Mouse (Mus musculus) cerebellum, postnatal 10 days (tissue): ENCODE measurements at regions not wholly inside any gene's neighbourhood (a gene's known extent, or its start where the extent isn't known, plus 50 kb on each side); places are given as distances from the start of the nearest gene placed in this dataset.
"Not testable (repeated sequence)": the region's sequence is repeated elsewhere in the genome, so short reads cannot be mapped to it uniquely, and the experiment has no call there.

Experiments
- DNase-seq, 2 experiments: peaks; one replicate each; pipeline ENCODE4 v3.0.0; 2021; ENCODE audit warnings: mixed read lengths in 2 of 2

DNA sequence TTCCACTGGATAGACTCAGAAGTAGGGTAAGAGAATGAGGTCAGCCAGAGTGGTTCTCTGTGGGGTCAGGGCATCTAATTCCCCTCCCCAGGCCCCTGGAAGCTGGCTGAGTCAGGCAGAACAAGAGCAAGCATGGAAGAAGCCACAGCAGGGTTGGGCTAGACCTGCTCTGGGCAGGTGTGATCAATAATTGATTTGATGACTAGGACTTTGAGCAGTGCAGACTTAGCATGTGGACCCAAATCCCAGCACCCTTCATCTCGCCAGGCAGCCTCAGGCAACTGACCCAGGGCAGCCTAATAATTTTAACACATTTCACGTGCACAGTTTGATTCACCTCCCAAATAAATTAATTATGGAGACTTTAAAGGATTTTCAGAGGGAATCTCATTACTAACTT lies 67.2 kb downstream of the Qdpr start:
- DNase-seq: no peak

DNA sequence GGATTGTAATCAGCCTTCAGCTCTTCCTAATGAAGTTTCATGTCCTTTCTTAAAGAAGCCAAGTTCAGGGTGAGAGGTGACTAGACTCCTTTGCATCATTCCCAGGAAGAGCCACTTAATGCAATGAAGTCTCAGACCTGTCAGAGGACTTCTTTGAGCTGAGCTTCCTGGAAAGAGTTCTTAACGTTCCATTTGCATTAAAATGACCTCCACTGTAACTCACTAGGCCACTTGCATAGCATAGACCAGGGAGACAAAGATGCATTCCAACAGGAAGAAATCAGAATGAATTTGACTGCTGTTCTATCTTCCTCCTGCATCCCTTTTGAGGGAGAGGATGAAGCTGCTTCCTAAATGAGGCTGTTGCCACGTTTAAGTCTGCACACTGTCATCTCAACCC lies 71.5 kb downstream of the Qdpr start:
- DNase-seq: no peak

DNA sequence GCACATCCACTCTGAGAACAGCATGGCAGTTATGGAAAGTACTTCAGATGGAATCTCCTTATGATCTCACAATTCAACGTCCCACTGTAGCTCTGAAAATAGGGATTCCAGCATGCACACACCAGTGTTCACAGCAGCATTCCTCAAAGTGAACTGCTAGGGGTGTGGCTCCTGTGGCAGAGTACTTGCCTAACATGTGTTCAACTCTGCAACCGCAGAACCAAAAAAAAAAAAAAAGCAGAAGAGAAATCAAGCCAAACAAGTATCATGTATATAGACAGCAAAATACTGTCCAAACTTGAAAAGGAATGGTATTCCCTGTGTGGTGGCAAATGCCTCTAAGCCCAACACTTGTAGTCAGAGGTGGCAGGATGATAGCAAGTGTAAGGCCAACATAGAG lies 77.0 kb downstream of the Qdpr start:
- DNase-seq: no peak

DNA sequence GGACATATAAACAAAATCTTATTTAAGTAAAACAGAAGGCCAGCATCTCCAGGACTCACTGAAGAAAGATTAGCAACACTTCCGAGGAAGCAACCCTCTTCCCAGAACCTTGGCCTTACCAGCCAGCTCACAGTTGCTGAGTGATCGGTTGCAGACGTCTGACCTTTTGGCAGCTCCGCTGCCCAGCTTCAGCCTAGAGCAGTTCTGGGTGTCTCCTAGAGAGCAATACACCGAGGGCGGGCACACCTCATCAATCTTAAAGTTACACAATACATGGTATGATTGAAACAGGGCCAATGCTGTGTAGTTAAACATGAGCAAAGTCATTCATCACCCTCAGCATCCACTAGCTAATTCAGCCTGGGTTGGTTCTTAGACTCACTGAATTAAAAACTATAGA lies 81.6 kb downstream of the Qdpr start:
- DNase-seq: no peak

DNA sequence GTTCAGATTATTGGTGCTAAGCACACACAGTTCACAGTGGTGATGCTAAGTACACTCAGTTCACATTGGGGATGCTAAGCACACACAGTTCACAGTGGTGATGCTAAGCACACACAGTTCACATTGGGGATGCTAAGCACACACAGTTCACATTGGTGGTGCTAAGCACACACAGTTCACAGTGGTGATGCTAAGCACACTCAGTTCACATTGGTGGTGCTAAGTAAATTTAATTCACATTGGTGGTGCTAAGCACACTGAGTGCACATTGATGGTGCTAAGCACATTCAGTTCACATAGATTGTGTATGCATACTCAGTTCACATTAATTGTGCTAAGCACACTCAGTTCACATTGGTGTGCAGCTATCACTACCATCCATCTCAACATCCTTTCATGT lies 89.8 kb downstream of the Qdpr start:
- no peak for DNase-seq

DNA sequence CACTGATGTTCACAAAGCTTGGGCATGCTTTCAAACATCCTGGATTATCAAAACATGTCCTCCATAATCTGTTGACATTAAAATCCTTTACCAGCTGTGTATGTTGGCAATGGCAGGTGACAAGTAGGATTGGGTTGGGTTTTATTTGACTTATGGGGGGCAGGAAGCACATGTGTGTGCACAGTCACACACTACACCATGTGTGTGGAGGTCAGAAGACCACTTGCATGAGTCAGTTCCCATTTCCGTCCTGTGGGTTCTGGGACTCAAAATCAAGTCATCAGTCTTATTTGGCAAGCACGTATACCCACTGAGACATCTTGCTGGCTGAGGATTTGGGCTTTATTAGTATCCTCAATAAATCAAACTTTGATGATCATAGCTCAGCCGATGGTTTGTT lies 109.6 kb downstream of the Qdpr start:
- DNase-seq: no peak

DNA sequence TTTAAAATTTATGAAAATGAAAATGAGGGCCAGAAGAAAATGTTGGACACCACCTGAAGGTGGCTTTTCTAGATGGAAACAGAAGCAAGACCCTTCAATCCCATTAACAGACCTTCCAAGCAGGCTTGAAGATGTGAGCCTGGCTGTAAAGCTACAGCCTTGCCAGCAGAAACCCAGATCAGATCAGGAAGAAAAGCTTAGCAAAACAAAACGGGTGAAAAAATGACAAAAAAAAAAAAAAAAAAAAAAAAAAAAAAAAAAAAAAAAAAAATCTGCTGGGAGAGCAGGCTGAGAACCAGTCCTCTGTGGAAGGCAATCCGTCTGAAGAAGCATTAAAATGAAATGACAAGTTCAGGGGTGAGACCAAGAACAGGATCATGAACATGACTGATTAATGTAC lies 113.2 kb downstream of the Qdpr start:
- DNase-seq: no peak

DNA sequence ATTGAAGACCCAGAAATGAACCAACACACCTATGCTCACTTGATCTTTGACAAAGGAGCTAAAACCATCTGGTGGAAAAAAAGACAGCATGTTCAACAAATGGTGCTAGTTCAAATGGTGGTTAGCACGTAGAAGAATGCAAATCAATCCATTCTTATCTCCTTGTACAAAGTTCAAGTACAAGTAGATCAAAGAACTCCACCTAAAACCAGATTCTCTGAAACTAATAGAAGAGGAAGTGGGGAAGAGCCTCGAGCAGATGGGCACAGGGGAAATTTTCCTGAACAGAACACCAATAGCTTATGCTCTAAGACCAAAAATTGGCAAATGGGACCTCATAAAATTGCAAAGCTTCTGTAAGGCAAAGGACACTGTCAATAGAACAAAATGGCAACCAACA lies 125.6 kb downstream of the Qdpr start:
- DNase-seq: not testable (repeated sequence)

DNA sequence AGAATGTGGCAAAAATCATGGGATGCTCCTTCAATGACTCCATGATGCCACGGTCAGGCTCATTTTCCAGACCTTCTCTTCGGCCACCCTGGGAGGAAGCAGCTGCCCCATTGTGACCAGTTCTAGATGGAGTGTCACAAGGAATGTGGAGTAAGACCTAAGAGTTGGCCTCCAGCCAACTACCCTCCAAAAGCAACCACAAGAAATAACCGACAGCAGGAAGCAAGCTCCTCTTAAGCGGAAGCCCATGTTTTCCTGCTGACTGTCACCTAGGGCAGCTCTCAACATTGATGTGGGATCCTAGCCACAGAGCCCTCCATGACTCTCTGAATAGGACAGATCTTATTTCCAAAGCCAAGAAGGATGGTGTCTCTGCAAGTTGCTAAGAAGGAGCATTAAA lies 126.5 kb downstream of the Qdpr start:
- peak in 1 of 2 experiments; percentile 1 for DNase-seq

DNA sequence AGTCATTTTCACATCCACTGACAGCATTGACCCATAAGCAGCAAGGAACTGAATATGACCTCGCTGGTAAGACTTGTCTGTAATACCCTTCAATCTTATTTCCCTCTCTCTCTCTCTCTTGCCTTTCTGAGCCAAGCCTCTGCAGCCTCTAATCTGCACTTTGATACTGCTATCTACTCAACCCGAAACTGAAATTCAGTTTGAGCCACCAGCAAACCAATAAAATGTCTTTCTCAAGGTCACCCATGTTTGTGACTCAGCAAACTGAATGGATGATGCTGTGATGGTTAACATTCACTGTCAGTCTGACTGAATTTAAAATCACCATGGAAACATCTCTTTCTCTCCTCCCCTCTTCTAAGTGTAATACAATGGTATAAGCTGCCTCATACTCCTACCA lies 132.0 kb downstream of the Qdpr start:
- no peak for DNase-seq

DNA sequence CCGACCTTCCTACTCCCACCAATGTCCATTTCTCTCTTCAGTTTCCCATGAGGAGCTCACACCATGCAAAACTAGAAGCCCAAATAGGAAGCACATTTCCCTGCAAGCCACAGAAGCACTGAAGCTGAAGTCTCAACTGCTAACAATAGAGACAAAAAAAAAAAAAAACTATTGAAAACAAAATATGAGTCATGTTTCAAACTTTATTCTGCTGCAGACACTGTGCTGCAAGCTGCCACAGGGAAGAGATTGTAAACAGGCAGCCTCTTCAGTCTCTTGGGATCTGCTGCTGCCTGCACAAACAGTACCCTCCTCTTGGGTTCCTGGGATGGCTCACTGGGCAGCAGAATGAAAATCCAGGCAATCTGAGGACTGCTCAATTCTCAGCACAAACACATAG lies 148.9 kb downstream of the Qdpr start:
- no peak for DNase-seq

DNA sequence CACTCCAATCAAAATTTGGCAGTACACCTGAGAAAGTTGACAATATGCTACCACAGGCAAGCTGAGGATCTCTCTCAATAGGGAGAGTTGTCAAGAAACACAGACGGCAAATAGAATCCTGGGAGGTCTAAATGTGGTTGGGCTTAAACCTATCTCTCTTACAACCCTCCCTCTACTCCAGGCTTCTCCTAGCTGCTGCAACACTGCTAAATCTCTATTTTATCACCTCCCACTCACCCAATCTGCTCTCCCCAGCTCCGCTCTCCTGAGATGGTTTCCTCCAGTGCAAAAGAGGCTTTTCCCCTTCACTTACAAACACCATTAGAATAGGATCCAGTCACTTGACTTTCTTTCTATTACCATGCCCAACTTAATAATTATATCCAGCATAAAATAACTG lies 151.2 kb downstream of the Qdpr start:
- no peak for DNase-seq

DNA sequence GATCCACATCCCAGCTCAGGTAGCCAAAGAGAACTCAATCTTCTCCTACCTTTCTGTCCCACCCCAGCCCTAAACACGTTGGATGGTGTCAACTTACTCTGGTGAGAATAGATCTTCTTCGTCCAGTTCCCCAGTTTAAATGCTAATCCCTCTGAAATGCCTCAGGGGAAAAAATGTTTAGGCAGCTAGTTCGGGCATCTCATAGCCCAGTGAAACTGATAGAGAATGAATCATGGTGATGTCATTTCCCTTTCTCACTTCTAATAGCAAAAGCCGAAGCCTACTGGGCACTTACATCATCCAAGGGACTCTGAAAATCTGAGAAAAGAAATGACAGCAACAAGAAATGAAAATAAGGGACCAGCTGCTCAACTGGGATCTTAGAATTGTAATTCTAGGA lies 154.9 kb downstream of the Qdpr start:
- no peak for DNase-seq

DNA sequence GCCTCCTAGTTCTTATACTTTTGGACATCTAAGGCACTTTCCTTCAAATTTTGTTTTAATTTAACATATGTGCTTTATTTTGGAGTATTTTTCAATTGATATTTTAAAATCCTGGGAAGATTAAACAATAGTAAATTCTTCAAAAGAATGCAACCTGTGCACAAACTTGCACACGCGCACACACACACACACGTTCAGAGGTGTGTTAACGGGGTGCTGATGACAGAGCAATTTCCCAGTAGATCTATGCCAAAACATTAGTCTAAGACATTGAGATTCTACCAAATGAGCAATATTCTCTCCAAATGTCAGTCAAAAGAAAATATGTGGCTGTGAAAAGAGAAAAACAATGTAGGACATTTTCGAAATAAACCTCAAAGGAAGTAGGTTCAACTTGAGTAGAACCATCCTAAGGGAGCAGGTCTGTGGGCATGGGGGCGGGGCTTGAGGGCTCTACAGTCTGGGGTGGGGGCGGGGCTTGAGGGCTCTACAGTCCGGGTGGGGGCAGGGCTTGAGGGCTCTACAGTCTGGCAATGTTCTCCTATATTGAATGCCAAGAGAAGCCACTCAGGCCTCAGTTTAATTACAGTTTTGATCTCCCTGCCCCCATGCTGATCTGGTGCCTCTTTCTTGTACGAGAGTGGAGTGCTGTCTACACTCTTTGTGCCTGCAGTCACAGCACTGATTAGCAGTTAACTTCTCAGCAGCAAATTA lies 157.0 kb downstream of the Qdpr start:
- peak; percentile 10 to 15 for DNase-seq

DNA sequence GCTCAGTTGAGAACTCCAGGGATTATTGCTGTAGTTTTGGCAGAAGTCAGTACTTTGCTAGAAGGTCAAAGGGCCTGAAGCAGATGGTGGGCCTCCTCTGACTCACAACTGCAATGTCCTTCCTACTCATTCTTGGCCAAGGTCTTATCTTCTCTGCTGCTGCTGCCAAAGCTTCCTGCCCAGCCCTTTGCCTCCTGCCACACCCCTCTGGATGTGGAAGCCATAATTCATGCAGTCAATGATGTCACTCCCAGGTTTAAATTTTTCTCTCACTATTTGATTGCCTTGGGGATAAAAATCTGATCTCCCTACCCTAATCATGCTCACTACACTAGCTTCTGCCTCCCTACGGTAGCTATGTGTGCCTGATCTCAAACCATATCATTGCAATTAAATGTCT lies 157.7 kb downstream of the Qdpr start:
- no peak for DNase-seq

DNA sequence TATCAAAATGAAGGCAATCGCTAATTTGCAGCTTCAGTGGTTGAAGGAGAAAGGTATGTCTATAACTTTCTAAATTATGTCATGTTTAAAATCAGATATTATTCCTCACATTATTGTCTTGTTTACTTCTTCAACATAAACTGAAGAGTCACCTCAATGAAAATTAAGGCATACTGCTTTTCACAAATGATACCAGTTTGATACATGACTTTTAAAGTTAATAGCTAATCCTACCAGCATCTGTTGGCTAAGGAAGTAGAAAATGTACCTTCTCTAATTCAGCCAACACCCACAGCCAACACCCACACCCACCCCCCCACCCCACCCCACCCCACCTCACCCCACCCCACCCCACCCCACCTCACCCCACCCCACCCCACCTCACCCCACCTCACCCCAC lies 158.3 kb downstream of the Qdpr start:
- DNase-seq: no peak

DNA sequence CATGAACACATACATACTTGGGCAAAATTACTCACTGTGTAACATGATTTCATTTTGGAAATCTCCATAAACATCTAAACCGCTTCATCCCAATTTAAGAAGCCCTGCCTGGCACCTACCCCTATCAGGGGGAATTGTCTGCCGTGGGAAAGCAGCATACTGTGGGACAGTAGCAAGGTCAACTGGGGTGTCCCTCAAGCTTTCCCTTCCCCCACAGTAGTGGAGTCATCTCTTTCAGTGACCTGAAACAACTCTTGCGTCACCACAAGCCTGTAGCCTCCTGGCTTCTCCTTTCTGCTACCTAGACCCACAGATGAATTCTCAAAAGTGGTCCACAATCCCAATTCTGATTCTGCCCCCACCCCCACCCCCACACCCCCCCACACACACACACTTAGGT lies 158.8 kb downstream of the Qdpr start:
- no peak for DNase-seq

DNA sequence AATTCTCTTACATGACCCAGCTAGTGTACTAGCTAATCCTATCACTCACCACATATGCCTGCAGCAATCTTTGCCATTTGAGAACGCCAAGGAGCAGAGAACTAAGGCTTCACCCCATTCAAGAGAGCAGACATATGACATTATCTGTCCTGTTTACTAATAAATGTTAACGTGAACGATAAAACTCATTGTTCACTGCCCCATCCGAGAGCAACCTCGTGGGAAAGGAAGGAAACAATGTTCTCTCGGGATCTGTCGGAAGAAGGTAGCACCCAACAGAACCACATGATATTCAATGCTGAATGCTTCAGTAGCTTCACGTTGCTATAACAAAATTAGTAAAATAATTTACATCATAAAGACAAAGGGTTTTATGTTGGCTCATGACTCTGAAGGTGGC lies 163.6 kb downstream of the Qdpr start:
- DNase-seq: no peak

DNA sequence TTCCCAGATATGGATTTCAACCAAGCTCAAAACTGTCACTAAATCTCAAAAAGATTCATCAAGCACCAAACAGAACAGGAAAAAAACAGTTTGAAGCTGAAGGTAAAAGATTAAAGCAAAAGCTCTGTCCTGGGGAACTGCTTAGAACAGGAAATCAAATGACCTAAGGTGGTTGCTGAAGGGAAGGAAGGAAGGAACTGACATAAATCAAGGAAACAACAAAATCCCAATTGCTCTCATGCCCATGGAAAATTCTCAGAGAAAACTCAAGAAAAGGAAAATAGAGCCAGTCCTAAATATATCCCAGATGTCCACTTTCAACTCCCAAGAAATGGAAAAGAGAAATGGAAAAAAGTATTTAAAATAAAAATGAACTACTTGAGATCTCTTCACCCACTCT lies 165.4 kb downstream of the Qdpr start:
- no peak for DNase-seq

DNA sequence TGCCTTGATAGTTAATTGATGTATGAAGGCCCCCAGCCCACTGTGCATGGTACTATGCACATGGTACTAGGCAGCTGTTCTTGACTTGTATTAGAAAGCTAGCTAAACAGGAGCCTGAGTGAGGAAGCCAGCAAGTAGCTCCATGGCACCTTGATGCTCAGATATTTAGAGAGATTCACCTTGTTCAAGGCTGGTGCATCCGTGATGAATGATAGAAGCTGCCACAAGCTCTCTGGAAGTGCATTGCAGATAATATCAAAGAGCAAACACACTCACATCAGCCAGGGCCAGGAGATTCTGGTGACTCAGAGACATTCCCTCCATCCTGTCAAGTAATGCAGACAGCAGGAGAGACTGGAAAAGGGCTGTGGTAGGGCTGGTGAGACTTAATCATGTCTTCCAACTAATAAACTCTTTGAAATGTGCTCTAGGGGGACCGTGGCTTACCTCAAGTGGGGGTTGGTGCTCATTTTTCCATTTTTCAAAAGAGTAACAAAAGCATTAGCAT lies 166.1 kb downstream of the Qdpr start:
- DNase-seq: no peak

DNA sequence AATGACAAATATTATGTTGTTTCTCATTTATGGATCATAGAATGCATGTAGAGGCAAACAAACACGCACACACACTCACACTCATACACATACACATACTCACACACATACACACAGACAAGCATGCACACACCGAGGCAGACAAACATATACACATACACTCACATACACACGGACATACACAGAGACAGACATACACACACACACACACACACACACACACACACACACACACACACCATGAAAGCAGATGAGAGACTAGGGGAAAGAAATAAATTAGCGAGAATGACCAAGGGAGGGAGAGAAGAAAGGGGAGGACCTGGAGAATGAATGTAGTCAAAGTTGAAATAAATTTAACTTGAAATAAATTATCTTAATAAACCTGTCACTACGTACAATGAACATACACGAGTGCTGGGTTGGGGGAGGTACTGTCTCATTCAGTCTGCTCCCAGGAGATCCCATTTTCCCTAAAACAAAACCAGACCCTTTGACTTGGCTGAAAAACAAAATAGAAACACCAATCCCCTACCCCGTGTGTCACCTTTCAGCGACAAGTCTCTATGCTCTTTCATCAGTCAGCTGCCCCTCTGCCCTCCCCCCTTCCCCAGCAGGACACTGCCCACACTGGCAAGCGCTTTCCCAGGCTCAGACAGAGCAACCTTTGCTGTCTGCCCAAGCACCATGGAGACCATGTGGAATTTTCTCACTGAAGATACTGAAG lies 167.7 kb downstream of the Qdpr start:
- DNase-seq: peak; percentile 29 to 62

DNA sequence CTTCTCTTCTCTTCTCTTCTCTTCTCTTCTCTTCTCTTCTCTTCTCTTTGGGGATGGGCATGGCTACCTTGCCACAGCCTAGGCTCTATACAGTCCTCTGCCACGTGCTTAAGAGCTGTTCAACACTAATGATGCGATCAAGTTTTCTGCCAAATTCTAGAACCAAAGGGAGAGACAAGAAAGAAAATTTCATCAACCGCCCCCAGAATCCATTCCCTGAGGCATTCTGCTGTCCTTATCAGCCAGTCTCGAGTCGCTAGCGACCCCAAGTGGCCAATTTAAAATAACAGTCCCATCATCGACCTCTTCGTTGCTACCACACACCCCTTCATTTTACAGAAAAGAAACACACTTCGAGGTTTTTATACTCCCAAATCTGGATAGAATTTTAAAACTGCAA lies 171.5 kb downstream of the Qdpr start:
- DNase-seq: peak; percentile 91 to 94

DNA sequence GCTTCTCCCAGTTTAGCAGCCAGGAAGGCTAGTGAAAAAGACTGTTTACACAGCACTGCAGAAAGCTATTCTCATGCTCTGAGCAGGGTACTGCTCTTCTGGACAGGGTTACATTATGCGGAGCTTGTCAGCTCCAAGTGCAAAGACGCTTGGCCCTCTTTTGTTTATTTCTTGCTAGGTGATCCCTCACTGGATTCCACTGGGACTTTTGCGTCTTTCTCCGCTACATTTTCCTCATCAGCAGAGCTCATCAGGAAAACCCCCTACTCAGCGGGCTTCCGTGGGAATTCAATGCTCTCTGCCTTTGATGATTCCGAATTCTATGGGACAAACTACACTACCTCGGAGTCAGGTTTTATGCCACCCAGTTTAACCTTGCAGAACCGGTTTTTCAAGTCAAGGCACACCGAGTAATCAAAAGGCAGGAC lies 172.0 kb downstream of the Qdpr start:
- peak; percentile 5 to 16 for DNase-seq

DNA sequence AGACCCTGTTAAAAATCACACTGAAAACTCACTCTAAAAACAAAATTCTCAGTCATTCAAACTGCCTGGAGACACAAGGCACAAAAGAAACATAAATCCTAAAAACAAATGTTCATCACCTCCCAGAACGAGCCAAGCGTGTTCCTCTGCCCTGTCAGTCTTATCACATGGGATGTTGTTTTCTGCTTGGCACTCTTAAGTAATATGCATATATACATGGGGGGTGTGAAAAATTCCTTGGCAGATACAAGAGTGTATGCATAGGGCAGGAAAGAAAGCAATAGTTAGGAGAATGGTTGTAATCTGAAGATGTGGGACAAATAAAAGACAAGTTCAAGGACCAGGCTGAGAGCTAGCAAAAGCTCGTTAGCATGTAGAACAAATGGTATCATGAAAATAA lies 179.4 kb downstream of the Qdpr start:
- no peak for DNase-seq

DNA sequence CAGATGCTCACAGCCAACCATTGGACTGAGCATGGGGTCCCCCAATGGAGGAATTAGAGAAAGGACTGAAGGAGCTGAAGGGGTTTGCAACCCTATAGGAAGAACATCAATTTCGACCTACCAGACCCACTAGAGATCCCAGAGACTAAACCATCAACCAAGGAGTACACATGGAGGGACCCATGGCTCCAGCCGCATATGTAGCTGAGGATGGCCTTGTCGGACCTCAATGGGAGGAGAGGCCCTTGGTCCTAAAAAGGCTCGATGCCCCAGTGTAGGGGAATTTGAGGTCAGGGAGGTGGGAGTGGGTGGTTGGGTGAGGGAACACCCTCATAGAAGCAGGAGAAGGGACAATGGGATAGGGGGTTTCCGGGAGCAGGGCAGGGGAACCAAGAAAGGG lies 180.6 kb downstream of the Qdpr start:
- DNase-seq: no peak
